Mouse (Mus musculus): ENCODE measurements around the gene Ankrd34b. TPM values are rescaled to one million over a fixed set of nuclear protein-coding genes. Genes with fewer than 3 reads are reported as not detected.
A peak's percentile ranks its signal among the peaks of the same experiment; 100 is the strongest.

Ankrd34b gene
- polyA plus RNA-seq, 1 experiment from 2014 or later: 0.10 TPM

GRCm38 (mm10) chr13:92440286-92440685 lies 14.6 kb downstream of the Ankrd34b start:
- H3K36me3 ChIP-seq: no peaks in the 10 kb centered on the region
- WGBS: 74% methylated on average over 13 of the region's 13 CpGs
- ATAC-seq: no peak
- no peaks in the 10 kb centered on the region for H3K4me1 ChIP-seq (replicated peaks)
- H3K9ac ChIP-seq: no peak overlapping the region
- no peak overlapping the region for H3K4me2 ChIP-seq (replicated peaks)
- H3K27ac ChIP-seq: no peak overlapping the region
- H3K9me3 ChIP-seq: no peaks in the 10 kb centered on the region
- no peak overlapping the region for H3K4me3 ChIP-seq (replicated peaks)
- H3K27me3 ChIP-seq (replicated peaks): no peaks in the 10 kb centered on the region

GRCm38 (mm10) chr13:92446872-92447271 lies 21.2 kb downstream of the Ankrd34b start:
- Histone ChIP-seq H3K9me3 (no peaks in the 10 kb centered on the region), H3K27me3 (replicated peaks) (no peaks in the 10 kb centered on the region), H3K4me1 (replicated peaks) (no peaks in the 10 kb centered on the region), H3K4me3 (replicated peaks) (no peak overlapping the region), H3K4me2 (replicated peaks) (no peak overlapping the region), H3K27ac (no peak overlapping the region), H3K9ac (no peak overlapping the region), H3K36me3 (no peaks in the 10 kb centered on the region)
- no peak for ATAC-seq
- WGBS: 90% methylated on average over 7 of the region's 7 CpGs

GRCm38 (mm10) chr13:92464698-92465097 lies 39.0 kb downstream of the Ankrd34b start:
- Histone ChIP-seq H3K4me2 (replicated peaks) (no peak overlapping the region), H3K4me1 (replicated peaks) (no peaks in the 10 kb centered on the region), H3K9ac (no peak overlapping the region), H3K27me3 (replicated peaks) (no peaks in the 10 kb centered on the region), H3K36me3 (no peaks in the 10 kb centered on the region), H3K27ac (no peak overlapping the region), H3K9me3 (no peaks in the 10 kb centered on the region), H3K4me3 (replicated peaks) (no peak overlapping the region)
- 0 out of 2 replicates have a peak, but pooled peaks have one; percentile 47 for ATAC-seq
- WGBS: 64% methylated on average over 3 of the region's 3 CpGs

- no peak overlapping the region for H3K4me3 ChIP-seq (replicated peaks)
These were observed 42.2 kb downstream of the Ankrd34b start for GRCm38 (mm10) chr13:92467891-92468290.

GRCm38 (mm10) chr13:92469381-92469780 lies 43.7 kb downstream of the Ankrd34b start:
- H3K27me3 ChIP-seq (replicated peaks): no peaks in the 10 kb centered on the region
- no peaks in the 10 kb centered on the region for H3K4me1 ChIP-seq (replicated peaks)
- no peaks in the 10 kb centered on the region for H3K9me3 ChIP-seq
- no peak overlapping the region for H3K4me2 ChIP-seq (replicated peaks)
- H3K27ac ChIP-seq: no peak overlapping the region
- H3K9ac ChIP-seq: no peak overlapping the region
- ATAC-seq: no peak
- no peak overlapping the region for H3K4me3 ChIP-seq (replicated peaks)
- 50% methylated on average over 2 of the region's 2 CpGs for WGBS
- no peaks in the 10 kb centered on the region for H3K36me3 ChIP-seq

More at GRCm38 (mm10) chr13:92467891-92468290, 42.2 kb downstream of the Ankrd34b start:
- H3K27ac ChIP-seq: no peak overlapping the region
- no peak overlapping the region for H3K9ac ChIP-seq
- WGBS: 76% methylated on average over 9 of the region's 9 CpGs
- no peaks in the 10 kb centered on the region for H3K4me1 ChIP-seq (replicated peaks)
- no peaks in the 10 kb centered on the region for H3K36me3 ChIP-seq
- H3K27me3 ChIP-seq (replicated peaks): no peaks in the 10 kb centered on the region
- H3K9me3 ChIP-seq: no peaks in the 10 kb centered on the region
- no peak for ATAC-seq
- H3K4me2 ChIP-seq (replicated peaks): no peak overlapping the region

GRCm38 (mm10) chr13:92470151-92470550 lies 44.5 kb downstream of the Ankrd34b start:
- Histone ChIP-seq H3K27ac (no peak overlapping the region), H3K4me1 (replicated peaks) (no peaks in the 10 kb centered on the region), H3K27me3 (replicated peaks) (no peaks in the 10 kb centered on the region), H3K9ac (no peak overlapping the region), H3K4me3 (replicated peaks) (no peak overlapping the region), H3K9me3 (no peaks in the 10 kb centered on the region), H3K4me2 (replicated peaks) (no peak overlapping the region), H3K36me3 (no peaks in the 10 kb centered on the region)
- ATAC-seq: no peak
- WGBS: 71% methylated on average over 2 of the region's 2 CpGs

- no peaks in the 10 kb centered on the region for H3K36me3 ChIP-seq
- H3K4me1 ChIP-seq (replicated peaks): no peaks in the 10 kb centered on the region
- peak; percentile 68 for ATAC-seq
- peak overlapping the region; percentile 40 for H3K4me3 ChIP-seq (replicated peaks)
- peak overlapping the region; percentile 74 for H3K4me2 ChIP-seq (replicated peaks)
- no peak overlapping the region for H3K9ac ChIP-seq
- no peaks in the 10 kb centered on the region for H3K9me3 ChIP-seq
- 19% methylated on average over 3 of the region's 3 CpGs for WGBS
- no peak overlapping the region for H3K27ac ChIP-seq
- H3K27me3 ChIP-seq (replicated peaks): no peaks in the 10 kb centered on the region
These were observed 57.7 kb downstream of the Ankrd34b start for GRCm38 (mm10) chr13:92483348-92483747.

GRCm38 (mm10) chr13:92483852-92484463 lies 58.3 kb downstream of the Ankrd34b start, which contains the start of gene Fam151b:
TSS of gene Fam151b (minus strand) at chr13:92484015.
- Histone ChIP-seq H3K4me2 (replicated peaks) (peak within 1 kb of the TSS; percentile 74), H3K27ac (no peak within 1 kb of the TSS), H3K9me3 (no peaks in the 10 kb centered on the region), H3K9ac (0 out of 2 replicates have a peak within 1 kb of the TSS, but pooled peaks have one; percentile 20), H3K36me3 (no peaks in the 10 kb centered on the region), H3K4me1 (replicated peaks) (no peaks in the 10 kb centered on the region), H3K27me3 (replicated peaks) (no peaks in the 10 kb centered on the region), H3K4me3 (replicated peaks) (peak within 1 kb of the TSS; percentile 40)
- ATAC-seq: peak; percentile 100
- WGBS: 7% methylated on average over 19 of the region's 19 CpGs

GRCm38 (mm10) chr13:92490817-92491216 lies 65.1 kb downstream of the Ankrd34b start:
- H3K27ac ChIP-seq: no peak overlapping the region
- no peak overlapping the region for H3K4me3 ChIP-seq (replicated peaks)
- peak; percentile 36; the same call in 1 of the 2 replicates for ATAC-seq
- H3K27me3 ChIP-seq (replicated peaks): no peaks in the 10 kb centered on the region
- H3K4me1 ChIP-seq (replicated peaks): no peaks in the 10 kb centered on the region
- no peak overlapping the region for H3K9ac ChIP-seq
- no peak overlapping the region for H3K4me2 ChIP-seq (replicated peaks)
- 79% methylated on average over 4 of the region's 4 CpGs for WGBS
- H3K9me3 ChIP-seq: no peaks in the 10 kb centered on the region
- peaks cover 4% of the 10 kb centered on the region; the same call in 1 of the 2 replicates for H3K36me3 ChIP-seq

Other genes with a start within 250 kb of the Ankrd34b start
- 0.54 and 0.73 TPM in 2 replicates for gene Gm20379, start 119.9 kb upstream of the Ankrd34b start, polyA plus RNA-seq (2015; fragmentation: Nextera tagmentation; extraction: Ambion mirVana)
- 18.6 and 20.0 TPM in 2 replicates for gene Dhfr, start 71.2 kb upstream of the Ankrd34b start, polyA plus RNA-seq (2015; fragmentation: Nextera tagmentation; extraction: Ambion mirVana)
- gene Msh3, start 70.9 kb upstream of the Ankrd34b start, polyA plus RNA-seq (2015; fragmentation: Nextera tagmentation; extraction: Ambion mirVana): 20.8 and 24.8 TPM in 2 replicates
- 0.14 TPM in 1 of 2 replicates, not detected in the other for gene Fam151b, start 58.1 kb downstream of the Ankrd34b start, polyA plus RNA-seq (2015; fragmentation: Nextera tagmentation; extraction: Ambion mirVana)
- 6.6 and 8.8 TPM in 2 replicates for gene Zfyve16, start 105.0 kb downstream of the Ankrd34b start, polyA plus RNA-seq (2015; fragmentation: Nextera tagmentation; extraction: Ambion mirVana)
- not detected in 2 replicates for gene Spz1, start 150.3 kb downstream of the Ankrd34b start, polyA plus RNA-seq (2015; fragmentation: Nextera tagmentation; extraction: Ambion mirVana)
- gene Serinc5, start 185.2 kb downstream of the Ankrd34b start, polyA plus RNA-seq (2015; fragmentation: Nextera tagmentation; extraction: Ambion mirVana): 18.3 and 21.4 TPM in 2 replicates

Measured in intestine, embryonic 15.5 days (tissue).